Mouse (Mus musculus): ENCODE measurements around the gene Srsf3.
A peak's percentile ranks its signal among the peaks of the same experiment; 100 is the strongest.

Gene Srsf3

GRCm38 (mm10) chr17:29047697-29048514 lies 15.5 kb downstream of the Srsf3 start:
- no peak for DNase-seq

- DNase-seq = peak; percentile 88
Measured at GRCm38 (mm10) chr17:29048748-29049507, 16.5 kb downstream of the Srsf3 start.

DNA sequence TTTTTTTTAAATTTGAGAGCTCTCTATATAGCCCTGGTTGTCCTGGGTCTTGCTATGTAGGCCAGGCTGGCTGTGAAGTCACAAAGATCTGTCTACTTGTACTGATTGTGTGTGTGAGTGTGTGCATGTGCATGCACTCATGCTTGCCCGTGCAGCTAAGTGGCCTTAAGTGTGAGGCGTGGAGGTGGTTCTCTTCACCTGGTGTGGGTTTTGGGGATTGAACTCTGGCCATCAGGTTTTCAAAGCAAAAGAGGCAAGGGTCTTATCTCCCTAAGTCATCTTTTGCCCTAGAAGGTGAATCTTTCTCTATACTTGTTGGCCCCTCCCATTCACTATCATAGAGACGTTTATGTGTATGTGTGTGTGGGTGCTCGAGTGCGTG lies 17.1 kb downstream of the Srsf3 start:
- no peak for DNase-seq

DNA sequence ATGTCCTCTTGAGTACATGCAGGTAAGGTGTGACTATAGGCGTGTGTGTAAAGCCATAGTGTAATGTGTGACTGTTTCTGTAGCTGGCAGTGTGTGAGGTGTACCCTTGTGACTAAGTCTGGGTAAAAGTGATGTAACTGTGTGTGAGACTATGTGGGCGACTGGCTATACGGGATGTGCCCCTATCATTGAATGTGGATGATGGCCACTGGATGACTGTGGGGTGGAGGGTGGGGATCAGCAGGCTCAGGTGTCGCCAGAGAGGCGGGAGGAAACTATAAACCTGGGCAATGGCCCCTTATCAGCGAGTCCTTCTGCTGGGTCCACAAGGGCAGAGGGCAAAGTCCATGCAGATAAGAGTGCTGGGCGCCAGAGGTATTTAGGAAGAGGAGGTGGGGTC lies 17.5 kb downstream of the Srsf3 start:
- no peak for DNase-seq

- no peak for DNase-seq
Measured at GRCm38 (mm10) chr17:29050791-29051190, 18.4 kb downstream of the Srsf3 start.

- no peak for DNase-seq
Measured at GRCm38 (mm10) chr17:29053067-29053466, 20.6 kb downstream of the Srsf3 start.

GRCm38 (mm10) chr17:29053841-29054240 lies 21.4 kb downstream of the Srsf3 start:
- no peak for DNase-seq

- DNase-seq = no peak
Measured at GRCm38 (mm10) chr17:29054429-29054828, 22.0 kb downstream of the Srsf3 start.

GRCm38 (mm10) chr17:29055586-29055985 lies 23.2 kb downstream of the Srsf3 start:
- DNase-seq = no peak

DNA sequence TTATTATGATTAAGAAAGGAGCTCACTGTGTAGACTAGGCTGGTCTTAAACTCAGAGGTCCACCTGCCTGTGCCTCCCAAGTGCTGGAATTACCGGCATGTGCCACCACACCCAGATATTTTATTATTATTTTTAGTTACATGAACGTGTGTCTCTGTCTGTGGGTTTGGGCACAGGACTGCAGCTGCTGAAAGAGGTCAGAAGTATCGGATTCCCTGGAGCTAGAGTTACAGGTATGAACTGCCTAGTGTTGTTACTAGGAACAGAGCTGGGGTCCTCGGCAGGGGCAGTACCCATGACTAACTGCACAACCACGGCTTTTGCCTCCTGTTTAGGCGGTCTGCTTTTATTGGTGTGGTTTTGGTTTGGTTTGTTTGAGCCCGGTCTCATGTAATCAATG lies 23.8 kb downstream of the Srsf3 start:
- DNase-seq = no peak

GRCm38 (mm10) chr17:29056699-29057151 lies 24.3 kb downstream of the Srsf3 start:
- no peak for DNase-seq

DNA sequence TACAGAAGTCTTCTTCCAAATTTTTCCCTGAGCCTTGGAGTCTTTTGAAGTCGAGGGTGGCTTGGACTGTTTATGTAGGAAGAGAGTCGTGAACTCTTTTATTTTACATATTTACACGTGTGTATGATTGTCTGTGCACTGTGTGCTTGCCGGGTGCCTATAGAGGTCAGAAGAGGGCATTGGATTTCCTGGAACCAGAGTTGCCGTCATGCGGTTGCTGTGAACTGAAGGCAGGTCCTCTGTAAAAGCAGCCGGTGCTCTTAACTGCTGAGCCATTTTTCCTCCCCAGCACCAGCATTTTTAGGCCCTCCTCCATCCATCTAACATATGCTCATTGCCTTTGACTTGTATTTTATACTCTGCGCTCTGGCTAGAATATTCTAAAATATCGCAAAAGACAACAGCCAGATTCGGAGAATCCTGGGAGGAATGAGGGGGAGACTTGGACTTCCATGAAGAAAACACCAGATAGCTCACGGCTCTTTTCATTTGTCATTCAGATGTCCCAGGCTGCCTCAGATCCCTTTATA lies 25.0 kb downstream of the Srsf3 start:
- no peak for DNase-seq

- no peak for DNase-seq
Measured at GRCm38 (mm10) chr17:29057961-29058360, 25.5 kb downstream of the Srsf3 start.

DNA sequence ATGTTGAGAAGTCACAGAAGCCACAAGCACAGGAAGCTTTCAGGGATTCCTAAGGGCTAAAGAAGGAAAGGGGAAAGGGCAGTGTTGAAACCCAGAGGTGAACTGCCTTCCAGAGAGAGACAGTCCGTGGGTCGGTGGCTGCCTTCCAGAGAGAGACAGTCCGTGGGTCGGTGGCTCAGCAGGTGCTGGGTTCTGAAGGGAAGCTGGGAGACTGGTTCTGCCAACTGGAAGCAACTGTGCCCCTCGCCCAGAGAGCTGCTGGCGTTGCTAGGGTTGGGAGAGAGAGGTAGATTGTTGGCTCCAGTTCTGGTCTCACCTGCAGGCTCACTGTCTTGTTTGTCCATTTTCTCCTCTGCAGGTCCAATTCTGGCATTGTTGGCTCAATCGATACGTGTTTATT lies 26.1 kb downstream of the Srsf3 start:
- DNase-seq = no peak

DNA sequence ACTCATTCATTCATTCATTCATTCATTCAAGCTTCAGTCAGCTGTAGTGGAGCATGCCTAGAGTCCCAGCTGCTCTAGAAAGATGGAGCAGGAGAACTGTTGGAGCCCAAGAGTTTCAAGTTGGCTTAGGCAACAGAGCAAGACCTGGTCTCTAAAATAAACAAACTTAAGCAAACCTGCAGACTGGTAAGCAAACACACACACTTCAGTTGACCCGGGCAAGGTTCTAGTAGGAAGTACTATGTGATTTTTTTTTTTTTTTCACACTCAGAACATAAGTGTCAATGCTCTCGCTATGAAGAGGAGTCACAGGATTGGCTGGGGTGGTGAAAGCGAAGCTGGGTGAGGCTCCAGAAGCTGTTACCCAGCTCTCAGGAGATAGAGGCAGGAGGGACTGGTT lies 27.2 kb downstream of the Srsf3 start:
- DNase-seq = no peak

DNA sequence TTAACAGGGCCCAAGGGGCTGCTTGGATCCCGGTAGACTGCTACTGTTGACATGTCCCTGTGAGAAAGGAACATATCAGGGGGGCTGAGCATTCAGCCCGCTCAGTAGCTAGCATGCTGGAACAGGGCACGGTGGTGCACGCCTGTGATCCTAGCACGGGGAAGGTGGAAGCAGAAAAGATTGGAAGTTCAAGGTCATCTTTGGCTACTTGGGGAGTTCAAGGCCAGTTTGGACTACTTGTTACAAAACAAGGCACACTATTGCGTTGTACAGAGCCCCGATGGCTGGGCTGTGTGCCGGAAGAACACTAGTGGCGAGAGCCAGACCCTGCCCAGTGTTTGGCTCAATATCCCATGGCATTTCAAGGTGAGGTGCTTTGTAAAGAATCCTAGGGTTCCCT lies 28.5 kb downstream of the Srsf3 start:
- no peak for DNase-seq

DNA sequence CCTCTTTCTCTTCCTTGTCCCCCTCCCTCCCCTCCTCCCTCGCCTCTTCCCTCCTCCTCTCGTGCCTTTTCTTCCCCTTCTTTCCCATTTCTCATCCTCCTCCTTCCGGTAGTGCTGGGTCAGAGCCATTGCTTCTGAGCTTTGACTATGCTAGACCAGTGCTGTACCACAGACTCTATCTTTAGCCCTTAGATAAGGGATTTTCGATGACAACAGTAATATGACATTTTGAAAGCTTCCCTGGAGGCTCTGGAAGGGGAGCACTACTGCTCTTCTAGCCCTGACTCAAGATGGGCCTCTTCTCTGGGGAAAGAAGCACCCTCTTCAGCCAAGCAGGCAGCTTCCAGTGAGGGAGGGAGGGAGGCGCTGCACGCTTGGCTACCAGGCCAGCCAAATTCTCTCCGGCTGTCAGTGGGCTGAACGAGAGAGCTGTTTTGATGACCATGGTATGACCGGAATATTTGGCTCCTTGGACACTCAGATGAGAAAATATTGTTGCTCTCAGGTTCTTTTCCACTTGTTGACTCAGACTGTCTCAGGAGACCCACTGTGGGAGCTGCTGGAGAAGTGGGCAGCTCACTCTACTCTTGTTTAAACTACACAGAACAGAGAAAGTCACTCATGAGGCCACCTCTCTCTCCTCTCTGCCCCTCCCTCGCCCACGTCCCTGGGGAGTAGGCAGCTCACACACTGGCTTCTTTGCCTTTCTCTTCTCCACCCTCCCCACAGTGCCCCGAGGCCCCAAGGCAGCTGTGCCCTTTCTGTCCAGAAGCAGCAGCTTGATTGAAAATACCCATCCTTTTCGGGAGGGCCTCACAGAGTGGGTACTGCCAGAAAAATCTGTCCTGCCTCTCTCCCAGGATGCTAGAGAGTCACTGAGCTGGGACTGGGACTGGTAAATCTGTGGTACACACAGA lies 29.9 kb downstream of the Srsf3 start:
- no peak for DNase-seq

GRCm38 (mm10) chr17:29063121-29063987 lies 30.9 kb downstream of the Srsf3 start:
- no peak for DNase-seq

- no peak for DNase-seq
Measured at GRCm38 (mm10) chr17:29063988-29064285, 31.5 kb downstream of the Srsf3 start.

- no peak for DNase-seq
Measured at GRCm38 (mm10) chr17:29065245-29065940, 33.0 kb downstream of the Srsf3 start.

GRCm38 (mm10) chr17:29065971-29066370 lies 33.5 kb downstream of the Srsf3 start:
- no peak for DNase-seq

Data from cerebellum, adult 11-12 months (tissue).